Mouse (Mus musculus) myocyte (in vitro differentiated cells): ENCODE results near the gene Mtf2. TPM values are rescaled to one million over a fixed set of nuclear protein-coding genes. Genes with fewer than 3 reads are reported as not detected.

Experiments used
- H3K27me3 ChIP-seq: one replicate; pipeline ENCODE4 v1.6.1; 2011; ENCODE audit not compliant: control insufficient read depth, insufficient read depth, insufficient read length
- H3K36me3 ChIP-seq: one replicate; pipeline ENCODE4 v1.6.1; 2011; ENCODE audit not compliant: control insufficient read depth, insufficient read depth
- H3K4me2 ChIP-seq: one replicate; pipeline ENCODE4 v1.6.1; 2011; ENCODE audit warnings: low read depth, control low read depth
- H3K4me3 ChIP-seq: one replicate; pipeline ENCODE4 v1.5.1; 2011; ENCODE audit warnings: mild to moderate bottlenecking, control low read depth, moderate library complexity
- H3K79me2 ChIP-seq: one replicate; pipeline ENCODE4 v1.6.1; 2011; ENCODE audit not compliant: control insufficient read depth, insufficient read depth
- H3ac ChIP-seq: one replicate; pipeline ENCODE4 v1.6.1; 2011; ENCODE audit not compliant: control insufficient read depth, insufficient read length
- CEBPB ChIP-seq: IDR thresholded peaks from 2 replicates; pipeline ENCODE4 v1.6.1; 2011; ENCODE audit warnings: mild to moderate bottlenecking, moderate library complexity; ENCODE audit not compliant: poor library complexity, insufficient read depth, severe bottlenecking
- E2F4 ChIP-seq: IDR thresholded peaks from one replicate; pipeline ENCODE4 v1.6.1; 2011; ENCODE audit warnings: mild to moderate bottlenecking, control low read depth, moderate library complexity; ENCODE audit not compliant: insufficient read depth
- MAX ChIP-seq: IDR thresholded peaks from one replicate; pipeline ENCODE4 v1.6.1; 2011; ENCODE audit warnings: low read depth, mild to moderate bottlenecking, control low read depth
- MYOD1 ChIP-seq, 3 experiments: IDR thresholded peaks; one replicate each; pipeline ENCODE4 v1.6.1; 2011; ENCODE audit warnings: control low read depth in 2 of 3, low read depth in 2 of 3, mild to moderate bottlenecking in 2 of 3, moderate library complexity in 1 of 3; ENCODE audit not compliant: insufficient read length in 2 of 3, control insufficient read depth in 1 of 3
- MYOG ChIP-seq, 3 experiments: IDR thresholded peaks; one replicate each; pipeline ENCODE4 v1.6.1; 2011; ENCODE audit warnings: control low read depth in 2 of 3, low read depth in 2 of 3, mild to moderate bottlenecking in 2 of 3; ENCODE audit not compliant: insufficient read length in 2 of 3, control insufficient read depth in 1 of 3, insufficient read depth in 1 of 3
- POLR2A ChIP-seq: IDR thresholded peaks from one replicate; pipeline ENCODE4 v1.6.1; 2011; ENCODE audit warnings: low read depth, mild to moderate bottlenecking, control low read depth, moderate library complexity; ENCODE audit not compliant: insufficient read length
- POLR2AphosphoS2 ChIP-seq: IDR thresholded peaks from one replicate; pipeline ENCODE4 v1.6.1; 2011; ENCODE audit warnings: low read depth, control low read depth; ENCODE audit not compliant: insufficient read length
- REST ChIP-seq: IDR thresholded peaks from one replicate; pipeline ENCODE4 v1.6.1; 2011; ENCODE audit warnings: mild to moderate bottlenecking, control low read depth, moderate library complexity; ENCODE audit not compliant: insufficient read depth, insufficient read length
- SRF ChIP-seq: IDR thresholded peaks from one replicate; pipeline ENCODE4 v1.6.1; 2011; ENCODE audit warnings: low read depth; ENCODE audit not compliant: control insufficient read depth, insufficient read length
- TCF12 ChIP-seq: IDR thresholded peaks from one replicate; pipeline ENCODE4 v1.6.1; 2011; ENCODE audit warnings: mild to moderate bottlenecking, control low read depth; ENCODE audit not compliant: poor library complexity, insufficient read depth, severe bottlenecking
- TCF3 ChIP-seq: IDR thresholded peaks from one replicate; pipeline ENCODE4 v1.6.1; 2011; ENCODE audit warnings: low read depth, control low read depth; ENCODE audit not compliant: insufficient read length
- USF1 ChIP-seq: IDR thresholded peaks from one replicate; pipeline ENCODE4 v1.6.1; 2011; ENCODE audit warnings: low read depth, mild to moderate bottlenecking, control low read depth, moderate library complexity
- polyA plus RNA-seq: library from polyadenylated mRNA; unstranded; fragments of >200 nt; fragmentation: generic; extraction: Trizol; gene quantifications from one replicate; pipeline ENCODE4 v1.2.1, GENCODE M21; 2012; ENCODE audit warnings: missing spikeins

Gene Mtf2
- polyA plus RNA-seq, 1 experiment, result 6.9 TPM

DNA sequence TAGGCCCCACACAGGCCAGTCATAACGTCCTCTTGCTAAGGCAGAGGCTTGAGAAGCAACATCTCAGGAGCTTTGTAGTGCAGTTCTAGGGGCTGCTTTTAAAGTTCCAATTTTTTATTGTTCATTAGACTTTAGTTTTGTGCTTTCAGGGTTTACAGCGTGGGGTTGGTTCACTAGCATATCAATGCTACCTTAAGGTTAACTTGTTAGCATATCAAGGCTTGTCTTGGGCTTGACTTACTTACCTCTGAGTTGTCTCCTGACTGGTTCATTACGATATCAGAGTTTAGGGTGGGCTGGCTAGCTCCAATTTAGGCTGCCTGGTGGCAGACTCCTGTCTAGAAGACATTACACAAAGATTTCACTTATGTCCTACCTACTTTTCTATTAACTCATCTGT is 32.2 kb downstream of the Mtf2 start:
- no peaks in the 10 kb centered on the region for H3K27me3 ChIP-seq
- H3K79me2 ChIP-seq, result no peaks in the 10 kb centered on the region
- TF ChIP-seq MAX (no peak), TCF3 (no peak), SRF (no peak), USF1 (no peak)
- H3K4me2 ChIP-seq, result no peak overlapping the region
- H3ac ChIP-seq, result no peak overlapping the region
- no peak overlapping the region for H3K4me3 ChIP-seq
- H3K36me3 ChIP-seq, result peaks cover 36% of the 10 kb centered on the region

DNA sequence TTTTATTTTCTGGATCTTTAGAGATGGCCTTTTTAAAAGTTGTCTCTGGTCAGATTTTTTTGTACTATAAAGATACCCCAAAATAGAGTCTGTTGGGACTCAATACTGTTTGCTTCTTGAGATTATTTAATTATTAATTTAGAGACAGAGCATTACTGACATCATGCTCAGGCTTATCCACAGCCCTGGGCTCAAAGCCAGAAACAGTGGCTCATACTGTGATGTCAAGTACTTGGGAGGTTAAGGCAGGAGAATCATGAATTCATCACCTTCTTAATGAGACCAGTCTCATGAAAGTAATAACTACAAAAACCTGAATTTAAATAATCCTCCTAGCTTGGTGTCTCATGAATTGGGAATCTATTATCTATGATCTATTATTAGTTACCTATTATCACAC is 34.7 kb downstream of the Mtf2 start:
- Histone ChIP-seq H3K36me3 (peaks cover 28% of the 10 kb centered on the region), H3ac (no peak overlapping the region), H3K79me2 (no peaks in the 10 kb centered on the region), H3K4me3 (no peak overlapping the region), H3K4me2 (no peak overlapping the region), H3K27me3 (no peaks in the 10 kb centered on the region)
- TF ChIP-seq E2F4, result no peak
- TF ChIP-seq TCF3, result no peak
- no peak for TF ChIP-seq POLR2AphosphoS2
- TF ChIP-seq MYOG (IDR thresholded peaks at IDR 0.05; ENCODE audit: control insufficient read depth in 1 of 3, insufficient read depth in 1 of 3, insufficient read length in 2 of 3, low read depth in 2 of 3), result no peak
- no peak for TF ChIP-seq TCF12
- no peak for TF ChIP-seq MYOD1 (IDR thresholded peaks at IDR 0.05; ENCODE audit: control insufficient read depth in 1 of 3, insufficient read length in 2 of 3, low read depth in 2 of 3)

- H3K4me2 ChIP-seq, result no peak overlapping the region
- TF ChIP-seq REST (no peak), E2F4 (no peak), POLR2A (no peak), SRF (no peak), CEBPB (no peak)
- no peak overlapping the region for H3ac ChIP-seq
- H3K36me3 ChIP-seq, result peaks cover 44% of the 10 kb centered on the region
- no peaks in the 10 kb centered on the region for H3K79me2 ChIP-seq
- no peak overlapping the region for H3K4me3 ChIP-seq
- no peaks in the 10 kb centered on the region for H3K27me3 ChIP-seq
These were observed 38.8 kb downstream of the Mtf2 start for GRCm38 (mm10) chr5:108104306-108104705.

DNA sequence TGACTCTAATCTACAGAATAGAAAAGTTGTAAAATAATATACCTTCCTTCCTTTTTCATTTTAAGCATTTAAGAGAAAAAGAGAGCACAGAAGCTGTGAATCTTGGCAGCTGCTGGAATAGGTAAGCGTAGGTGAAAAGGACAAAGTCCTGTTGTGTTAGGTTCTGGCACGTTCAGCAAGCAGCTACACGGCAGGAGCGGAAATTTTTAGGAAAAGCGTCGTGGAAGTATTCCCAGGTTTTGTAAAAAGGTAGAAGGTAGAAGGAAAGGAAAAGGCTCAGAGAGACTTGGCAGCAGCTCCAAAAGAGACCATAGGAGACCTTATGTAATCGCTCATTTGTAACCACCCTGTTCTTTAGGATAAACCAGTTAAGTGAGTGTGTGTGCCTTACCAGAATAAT is 43.9 kb downstream of the Mtf2 start:
- Histone ChIP-seq H3K36me3 (peaks cover 30% of the 10 kb centered on the region), H3K79me2 (no peaks in the 10 kb centered on the region), H3K4me2 (no peak overlapping the region), H3K4me3 (no peak overlapping the region), H3ac (no peak overlapping the region), H3K27me3 (no peaks in the 10 kb centered on the region)
- TF ChIP-seq POLR2AphosphoS2, result no peak
- TF ChIP-seq MYOG (IDR thresholded peaks at IDR 0.05; ENCODE audit: control insufficient read depth in 1 of 3, insufficient read depth in 1 of 3, insufficient read length in 2 of 3, low read depth in 2 of 3), result no peak
- no peak for TF ChIP-seq POLR2A
- TF ChIP-seq MYOD1 (IDR thresholded peaks at IDR 0.05; ENCODE audit: control insufficient read depth in 1 of 3, insufficient read length in 2 of 3, low read depth in 2 of 3), result no peak
- TF ChIP-seq SRF, result no peak
- TF ChIP-seq REST, result no peak
- TF ChIP-seq TCF3, result no peak
- no peak for TF ChIP-seq E2F4
- TF ChIP-seq USF1, result no peak
- TF ChIP-seq TCF12, result no peak
- no peak for TF ChIP-seq MAX
- no peak for TF ChIP-seq CEBPB

DNA sequence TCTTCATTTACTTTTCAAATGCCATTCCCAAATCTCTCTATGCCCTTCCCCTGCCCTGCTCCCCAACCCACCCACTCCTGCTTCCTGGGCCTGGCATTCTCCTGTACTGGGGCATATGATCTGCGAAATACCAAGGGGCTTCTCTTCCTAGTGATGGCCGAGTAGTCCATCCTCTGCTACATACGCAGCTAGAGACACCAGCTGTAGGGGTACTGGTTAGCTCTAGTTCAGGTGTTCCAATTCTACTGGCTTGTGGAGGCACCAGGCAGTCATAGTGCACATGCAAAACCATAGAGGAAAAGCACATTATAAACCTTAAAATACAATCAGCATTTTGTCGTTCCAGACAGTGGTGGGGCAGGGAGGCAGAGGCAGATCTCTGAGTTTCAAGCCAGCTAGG is 52.2 kb downstream of the Mtf2 start:
- H3K4me3 ChIP-seq, result no peak overlapping the region
- H3K27me3 ChIP-seq, result no peaks in the 10 kb centered on the region
- H3K36me3 ChIP-seq, result no peaks in the 10 kb centered on the region
- no peaks in the 10 kb centered on the region for H3K79me2 ChIP-seq
- no peak overlapping the region for H3ac ChIP-seq
- TF ChIP-seq POLR2A (no peak), MYOG (IDR thresholded peaks at IDR 0.05; ENCODE audit: control insufficient read depth in 1 of 3, insufficient read depth in 1 of 3, insufficient read length in 2 of 3, low read depth in 2 of 3) (no peak)
- no peak overlapping the region for H3K4me2 ChIP-seq

- Histone ChIP-seq H3K4me3 (no peak overlapping the region), H3K4me2 (no peak overlapping the region), H3K79me2 (no peaks in the 10 kb centered on the region), H3K27me3 (no peaks in the 10 kb centered on the region), H3ac (no peak overlapping the region), H3K36me3 (peaks cover 12% of the 10 kb centered on the region)
- no peak for TF ChIP-seq SRF
- TF ChIP-seq MYOD1 (IDR thresholded peaks at IDR 0.05; ENCODE audit: control insufficient read depth in 1 of 3, insufficient read length in 2 of 3, low read depth in 2 of 3), result no peak
- no peak for TF ChIP-seq USF1
- no peak for TF ChIP-seq TCF3
- TF ChIP-seq MYOG (IDR thresholded peaks at IDR 0.05; ENCODE audit: control insufficient read depth in 1 of 3, insufficient read depth in 1 of 3, insufficient read length in 2 of 3, low read depth in 2 of 3), result no peak
- TF ChIP-seq POLR2AphosphoS2, result no peak
- TF ChIP-seq POLR2A, result no peak
- no peak for TF ChIP-seq CEBPB
- TF ChIP-seq REST, result no peak
- TF ChIP-seq TCF12, result no peak
- no peak for TF ChIP-seq MAX
These were observed 54.9 kb downstream of the Mtf2 start for GRCm38 (mm10) chr5:108120221-108120900.
